Mouse (Mus musculus) G1E (cell line): ENCODE measurements at regions not wholly inside any gene's neighbourhood (a gene's known extent, or its start where the extent isn't known, plus 50 kb on each side); places are given as distances from the start of the nearest gene placed in this dataset.

Source experiments
- CTCF ChIP-seq: IDR thresholded peaks from 2 replicates; pipeline ENCODE4 v1.5.1; 2012; ENCODE audit warnings: low read depth, low read length, inconsistent platforms, mixed read lengths
- GATA1 ChIP-seq: IDR thresholded peaks from 2 replicates; pipeline ENCODE4 v1.6.1; 2012; ENCODE audit warnings: borderline replicate concordance, low read length, inconsistent platforms, mixed read lengths
- POLR2AphosphoS5 ChIP-seq: IDR thresholded peaks from 2 replicates; pipeline ENCODE4 v1.6.1; 2012; ENCODE audit warnings: low read depth, low read length, inconsistent platforms; ENCODE audit not compliant: insufficient replicate concordance
- TAL1 ChIP-seq: conservative IDR thresholded peaks from 2 replicates; pipeline ENCODE4 v1.6.1; 2012; ENCODE audit warnings: low read depth, low read length, inconsistent platforms, mixed read lengths

- no peak for TF ChIP-seq CTCF
- TF ChIP-seq GATA1: no peak
- no peak for TF ChIP-seq TAL1
- TF ChIP-seq POLR2AphosphoS5: no peak
These were observed 363.2 kb upstream of the Npvf start for GRCm38 (mm10) chr6:51017260-51017999.
